Mouse (Mus musculus) hindbrain, embryonic 12.5 days (tissue): Measurements from ENCODE around the gene D7Ertd443e. TPM values are rescaled to one million over a fixed set of nuclear protein-coding genes. Genes with fewer than 3 reads are reported as not detected.

Experiments used
- ATAC-seq: fragments of 200-750 bp; cut with Nextera tagmentation; 2 replicates; pipeline ENCODE4 v1.8.0; 2017; ENCODE audit warnings: moderate TSS enrichment; ENCODE audit not compliant: low FRiP score
- H3K27ac ChIP-seq: fragments of 300-500 bp; sonication (generic); 2 replicates; pipeline ENCODE4 v1.5.1; 2016; ENCODE audit warnings: mild to moderate bottlenecking
- H3K27me3 ChIP-seq: fragments of 300-500 bp; sonication (generic); 2 replicates; pipeline ENCODE4 v1.6.1; 2016; ENCODE audit warnings: mild to moderate bottlenecking
- H3K36me3 ChIP-seq: fragments of 300-500 bp; sonication (generic); 2 replicates; pipeline ENCODE4 v1.6.1; 2016; ENCODE audit warnings: mild to moderate bottlenecking
- H3K4me1 ChIP-seq: fragments of 300-500 bp; sonication (generic); 2 replicates; pipeline ENCODE4 v1.6.1; 2016
- H3K4me2 ChIP-seq: fragments of 300-500 bp; sonication (generic); replicated peaks from 2 replicates; pipeline ENCODE4 v1.6.1; 2016; ENCODE audit warnings: mild to moderate bottlenecking
- H3K4me3 ChIP-seq: fragments of 300-500 bp; sonication (generic); 2 replicates; pipeline ENCODE4 v1.5.1; 2016; ENCODE audit warnings: mild to moderate bottlenecking
- H3K9ac ChIP-seq: fragments of 300-500 bp; sonication (generic); 2 replicates; pipeline ENCODE4 v1.6.1; 2016; ENCODE audit warnings: mild to moderate bottlenecking, moderate library complexity
- H3K9me3 ChIP-seq: fragments of 300-500 bp; sonication (generic); replicated peaks from 2 replicates; pipeline ENCODE4 v1.6.1; 2016; ENCODE audit warnings: mild to moderate bottlenecking
- WGBS: fragments of 180-500 bp; shearing (Covaris S2); methylation state at CpG from one replicate; pipeline ENCODE4 v1.1.7; 2016; 5-methylcytosine and 5-hydroxymethylcytosine counted together
- polyA plus RNA-seq: library from polyadenylated mRNA; unstranded; fragments of >200 nt; fragmentation: Nextera tagmentation; extraction: Ambion mirVana; gene quantifications from 2 replicates; pipeline ENCODE4 v1.2.1, GENCODE M21; 2016

Gene D7Ertd443e
- polyA plus RNA-seq, 1 experiment from 2014 or later: 0.35 TPM

DNA sequence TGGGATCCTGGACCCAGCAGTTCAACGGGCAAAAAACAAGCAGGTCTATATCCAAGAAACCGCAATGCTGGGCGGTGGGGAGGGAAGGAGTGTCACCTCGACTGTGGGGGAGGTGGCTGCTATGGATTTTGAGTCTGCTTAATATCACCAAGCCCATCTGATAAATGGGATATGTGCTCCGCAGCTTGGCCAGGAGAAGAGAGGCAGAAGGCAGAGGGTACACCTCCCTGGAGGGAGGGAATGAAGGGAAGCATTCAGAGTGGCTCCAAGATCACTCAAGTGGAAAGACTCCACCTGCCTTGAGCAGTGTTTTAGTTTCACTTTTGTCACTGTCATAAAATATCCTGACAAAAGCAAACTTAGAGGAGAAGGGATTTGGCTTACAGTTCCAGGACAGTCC lies 112.5 kb downstream of the D7Ertd443e start:
- Histone ChIP-seq H3K9me3 (no peaks in the 10 kb centered on the region), H3K27ac (no peak overlapping the region), H3K4me2 (no peak overlapping the region), H3K36me3 (no peaks in the 10 kb centered on the region), H3K4me1 (no peaks in the 10 kb centered on the region), H3K9ac (no peak overlapping the region), H3K27me3 (no peaks in the 10 kb centered on the region), H3K4me3 (no peak overlapping the region)
- no peak for ATAC-seq
- 90% methylated on average over 5 of the region's 5 CpGs for WGBS

DNA sequence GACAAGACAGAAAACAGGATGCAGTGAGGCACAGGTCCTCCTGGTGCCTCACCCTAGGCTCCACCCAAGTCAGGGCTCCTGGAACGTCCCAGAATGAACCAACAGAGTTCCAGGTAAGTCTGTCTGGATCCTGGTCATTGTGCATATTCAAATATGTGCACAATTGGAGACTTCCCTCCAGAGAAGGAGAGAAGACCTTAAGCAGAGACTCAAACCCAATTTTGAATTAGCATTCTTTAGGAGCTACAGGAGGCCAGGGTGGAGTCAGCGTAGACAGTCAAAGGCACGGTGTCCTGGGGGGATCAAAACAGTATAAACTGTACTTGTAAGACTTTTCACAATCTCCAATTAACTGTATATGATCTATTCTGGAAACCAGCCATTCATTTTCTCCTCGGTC lies 113.0 kb downstream of the D7Ertd443e start:
- no peak for ATAC-seq
- H3K9ac ChIP-seq: no peak overlapping the region
- 73% methylated on average over 4 of the region's 4 CpGs for WGBS
- H3K4me1 ChIP-seq: no peaks in the 10 kb centered on the region
- no peak overlapping the region for H3K4me3 ChIP-seq
- H3K36me3 ChIP-seq: no peaks in the 10 kb centered on the region
- H3K4me2 ChIP-seq: no peak overlapping the region
- H3K27ac ChIP-seq: no peak overlapping the region
- no peaks in the 10 kb centered on the region for H3K27me3 ChIP-seq
- no peaks in the 10 kb centered on the region for H3K9me3 ChIP-seq

DNA sequence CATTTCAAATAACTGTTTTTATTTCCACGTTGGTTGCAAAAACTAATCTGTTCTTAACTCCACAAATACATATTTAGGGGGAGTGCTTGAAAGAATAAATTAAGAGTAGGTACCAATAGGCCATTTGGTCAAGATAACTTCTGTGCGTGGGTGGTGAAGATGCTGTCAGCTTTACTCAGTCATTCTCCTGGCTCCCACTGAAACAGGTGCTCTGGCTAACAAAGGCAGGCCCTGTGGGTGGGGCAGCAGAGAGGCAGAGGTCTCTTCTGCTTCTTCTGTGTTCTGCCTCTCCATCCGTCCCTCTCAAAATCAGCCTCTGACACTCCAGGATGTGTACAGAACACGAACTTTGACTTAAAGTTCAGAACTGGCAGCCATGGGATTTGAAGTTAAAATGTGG lies 119.7 kb downstream of the D7Ertd443e start:
- H3K9ac ChIP-seq: no peak overlapping the region
- H3K4me1 ChIP-seq: no peaks in the 10 kb centered on the region
- no peaks in the 10 kb centered on the region for H3K36me3 ChIP-seq
- no peak overlapping the region for H3K4me2 ChIP-seq
- no peak overlapping the region for H3K27ac ChIP-seq
- WGBS: 78% methylated on average over 4 of the region's 4 CpGs
- H3K27me3 ChIP-seq: no peaks in the 10 kb centered on the region
- H3K4me3 ChIP-seq: no peak overlapping the region
- ATAC-seq: no peak
- no peaks in the 10 kb centered on the region for H3K9me3 ChIP-seq

DNA sequence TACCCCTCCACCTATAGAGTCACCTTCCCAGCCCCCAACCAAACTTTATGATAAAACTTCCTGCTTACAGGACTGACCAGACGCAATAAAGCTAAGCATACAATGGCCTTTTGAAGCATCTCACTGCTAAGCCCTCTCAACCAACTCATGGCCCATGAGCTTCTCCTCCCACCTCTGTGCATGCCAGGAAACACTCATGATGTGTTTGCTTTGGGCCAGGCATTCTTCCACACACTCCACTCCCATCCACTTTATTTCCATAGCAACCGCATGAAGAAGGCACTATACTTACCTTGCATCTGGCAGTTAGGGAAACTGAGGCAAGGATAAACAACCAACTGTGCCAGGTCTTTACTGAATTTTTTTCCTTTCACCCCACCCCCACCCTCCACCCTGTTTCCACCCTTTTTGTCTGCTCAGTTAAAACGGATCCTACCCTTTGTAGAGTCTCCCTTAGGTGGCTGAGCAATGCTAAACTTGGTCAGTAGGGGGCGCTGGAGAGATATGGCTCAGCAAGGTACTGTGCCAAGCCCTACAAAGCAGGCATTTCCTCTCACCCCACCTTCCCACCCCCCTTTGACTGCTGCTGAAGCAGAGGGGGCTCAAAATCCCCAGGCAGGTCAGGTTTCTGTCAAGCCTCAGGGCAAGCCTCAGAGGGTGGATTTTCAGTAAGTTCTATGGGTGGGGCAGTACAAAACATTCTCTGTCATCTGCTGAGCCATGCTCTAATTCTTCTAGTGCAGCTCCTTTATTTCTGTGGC lies 122.1 kb downstream of the D7Ertd443e start:
- no peak for ATAC-seq
- Histone ChIP-seq H3K9ac (no peak overlapping the region), H3K36me3 (no peaks in the 10 kb centered on the region), H3K27me3 (no peaks in the 10 kb centered on the region), H3K4me3 (no peak overlapping the region), H3K27ac (no peak overlapping the region), H3K9me3 (no peaks in the 10 kb centered on the region), H3K4me1 (no peaks in the 10 kb centered on the region), H3K4me2 (no peak overlapping the region)
- 44% methylated on average over 4 of the region's 4 CpGs for WGBS

DNA sequence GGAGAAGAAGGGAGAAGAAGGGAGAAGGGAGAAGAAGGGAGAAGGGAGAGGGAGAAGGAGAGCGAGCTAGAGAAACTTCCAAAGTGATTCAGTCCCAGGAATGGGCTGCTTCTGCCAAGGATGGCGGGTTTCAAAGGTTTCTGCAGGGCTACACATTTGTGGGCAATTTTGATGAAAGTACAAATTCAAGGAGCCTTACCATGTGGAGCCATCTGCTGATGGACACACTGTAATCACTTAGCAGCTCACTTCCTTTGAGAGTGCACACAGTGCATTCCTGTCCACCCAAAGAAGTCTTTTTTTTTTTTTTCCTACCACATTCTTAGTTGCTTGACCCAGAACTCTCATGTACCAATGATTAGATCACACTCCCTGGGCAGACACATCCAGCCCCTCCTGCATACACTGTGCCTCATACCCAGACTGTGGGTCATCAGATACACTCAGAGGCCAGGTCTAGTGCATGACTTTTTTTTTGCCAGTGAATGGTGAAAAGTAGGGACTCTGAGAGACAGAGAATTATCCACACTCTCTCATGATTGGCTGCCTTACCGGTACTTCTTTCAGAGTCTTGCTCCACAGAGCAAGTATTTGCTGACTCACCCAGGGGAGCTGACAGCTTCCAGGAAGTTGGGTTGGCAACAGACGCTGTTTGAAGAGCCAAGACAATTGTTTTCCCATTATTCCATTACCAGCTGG lies 124.3 kb downstream of the D7Ertd443e start:
- H3K4me1 ChIP-seq: no peaks in the 10 kb centered on the region
- no peak overlapping the region for H3K9ac ChIP-seq
- no peak for ATAC-seq
- no peaks in the 10 kb centered on the region for H3K9me3 ChIP-seq
- H3K36me3 ChIP-seq: no peaks in the 10 kb centered on the region
- no peak overlapping the region for H3K27ac ChIP-seq
- no peaks in the 10 kb centered on the region for H3K27me3 ChIP-seq
- H3K4me2 ChIP-seq: no peak overlapping the region
- WGBS: 59% methylated on average over 4 of the region's 4 CpGs
- H3K4me3 ChIP-seq: no peak overlapping the region

DNA sequence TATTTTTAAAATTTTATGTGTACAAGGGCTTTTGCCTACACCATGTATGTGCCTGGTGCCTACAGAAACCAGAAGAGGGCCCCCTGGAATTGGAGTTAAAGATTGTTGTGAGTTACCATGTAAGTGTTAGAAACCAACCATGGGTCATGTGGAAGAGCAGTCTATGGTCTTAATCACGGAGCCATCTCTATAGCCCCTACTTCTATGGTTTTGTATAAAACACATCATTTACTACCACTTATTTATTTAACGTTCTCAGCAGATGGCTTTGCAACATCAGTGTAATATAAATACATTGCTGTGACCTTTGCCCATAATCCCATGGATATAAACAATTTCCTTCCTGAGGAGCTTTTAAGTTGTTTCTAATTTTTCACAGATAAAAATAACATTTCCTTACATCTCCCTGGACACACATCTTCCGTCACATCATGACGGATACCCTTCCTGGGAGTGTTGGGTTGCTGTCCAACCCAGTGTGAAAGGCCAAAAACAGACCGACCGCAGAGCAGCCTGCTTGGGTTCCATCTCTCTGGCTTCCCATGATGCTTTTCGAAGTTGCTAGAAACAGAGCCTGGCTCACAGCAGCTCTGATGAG lies 135.1 kb downstream of the D7Ertd443e start:
- Histone ChIP-seq H3K4me1 (peaks cover 4% of the 10 kb centered on the region; the same call in 1 of the 2 replicates), H3K9ac (no peak overlapping the region), H3K27me3 (no peaks in the 10 kb centered on the region), H3K9me3 (no peaks in the 10 kb centered on the region), H3K4me2 (no peak overlapping the region), H3K27ac (no peak overlapping the region), H3K4me3 (no peak overlapping the region), H3K36me3 (no peaks in the 10 kb centered on the region)
- ATAC-seq: no peak
- 82% methylated on average over 7 of the region's 7 CpGs for WGBS

DNA sequence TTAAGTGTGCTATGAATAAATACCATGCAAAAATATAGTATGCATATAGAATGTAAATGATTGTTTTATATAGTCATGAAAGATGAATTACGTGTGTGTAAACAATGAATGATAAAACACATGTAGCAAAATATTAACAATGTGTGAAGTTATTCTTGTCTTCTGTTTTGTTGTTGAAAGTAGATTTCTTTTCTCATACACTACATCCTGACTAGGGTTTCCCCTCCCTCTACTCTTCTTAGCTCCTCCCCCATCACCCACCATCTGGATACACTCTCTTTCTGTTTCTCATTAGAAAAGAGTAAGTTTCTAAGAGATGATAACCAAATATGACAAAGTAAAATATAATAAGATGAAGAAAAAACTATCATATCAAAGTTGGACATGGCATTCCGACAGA lies 137.4 kb downstream of the D7Ertd443e start:
- Histone ChIP-seq H3K4me1 (peaks cover 4% of the 10 kb centered on the region; the same call in 1 of the 2 replicates), H3K36me3 (no peaks in the 10 kb centered on the region), H3K9ac (no peak overlapping the region), H3K4me3 (no peak overlapping the region), H3K9me3 (no peaks in the 10 kb centered on the region), H3K4me2 (no peak overlapping the region), H3K27me3 (no peaks in the 10 kb centered on the region), H3K27ac (no peak overlapping the region)
- WGBS: 85% methylated on average over 2 of the region's 2 CpGs
- ATAC-seq: no peak

DNA sequence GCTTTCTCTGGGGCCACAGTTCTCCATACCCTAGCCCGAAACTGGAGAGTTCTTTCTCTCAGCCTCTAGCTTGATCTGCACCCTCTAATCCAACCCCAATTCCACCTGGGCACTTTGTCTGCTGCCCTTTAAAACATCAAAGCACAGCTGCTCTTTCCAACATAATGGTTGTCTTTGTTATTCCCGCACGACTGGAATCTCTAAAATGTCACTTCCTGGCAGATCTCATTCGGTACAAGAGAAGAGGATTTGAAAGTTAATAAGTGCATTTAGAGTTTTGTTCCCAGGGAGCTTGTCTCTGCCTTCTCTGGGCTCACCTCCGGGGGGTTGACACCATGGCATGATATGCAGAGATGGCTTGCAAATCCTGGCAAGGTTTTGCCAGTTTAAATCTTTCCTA lies 138.8 kb downstream of the D7Ertd443e start:
- H3K4me3 ChIP-seq: no peak overlapping the region
- WGBS: 32% methylated on average over 5 of the region's 5 CpGs
- H3K9ac ChIP-seq: no peak overlapping the region
- H3K9me3 ChIP-seq: no peaks in the 10 kb centered on the region
- no peaks in the 10 kb centered on the region for H3K36me3 ChIP-seq
- H3K27me3 ChIP-seq: no peaks in the 10 kb centered on the region
- peaks cover 4% of the 10 kb centered on the region; the same call in 1 of the 2 replicates for H3K4me1 ChIP-seq
- H3K4me2 ChIP-seq: no peak overlapping the region
- no peak overlapping the region for H3K27ac ChIP-seq
- no peak for ATAC-seq

DNA sequence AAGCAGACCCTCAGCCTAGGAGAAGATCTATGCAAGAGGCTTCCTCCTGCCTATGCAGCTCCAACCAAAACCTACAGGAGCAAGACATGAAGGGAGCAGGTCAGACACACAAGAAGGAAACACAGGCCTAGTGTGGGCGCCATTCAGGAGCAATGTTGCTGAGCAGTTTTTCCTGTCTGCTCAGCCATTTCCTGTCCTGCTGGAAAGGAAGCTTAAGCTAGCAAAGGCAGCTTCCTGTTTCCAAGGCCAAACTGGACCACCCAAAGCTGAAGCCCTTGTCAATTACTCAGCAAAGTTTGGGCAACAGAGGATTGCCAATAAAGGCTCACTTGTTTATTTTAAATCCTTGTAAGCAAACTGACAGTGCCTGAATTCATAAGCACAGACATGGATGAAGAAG lies 142.7 kb downstream of the D7Ertd443e start:
- H3K4me1 ChIP-seq: peaks cover 4% of the 10 kb centered on the region; the same call in 1 of the 2 replicates
- no peak overlapping the region for H3K9ac ChIP-seq
- H3K4me3 ChIP-seq: no peak overlapping the region
- no peaks in the 10 kb centered on the region for H3K36me3 ChIP-seq
- no peak for ATAC-seq
- WGBS: 84% methylated on average over 1 of the region's 1 CpGs
- H3K27me3 ChIP-seq: no peaks in the 10 kb centered on the region
- no peak overlapping the region for H3K27ac ChIP-seq
- H3K4me2 ChIP-seq: no peak overlapping the region
- no peaks in the 10 kb centered on the region for H3K9me3 ChIP-seq

DNA sequence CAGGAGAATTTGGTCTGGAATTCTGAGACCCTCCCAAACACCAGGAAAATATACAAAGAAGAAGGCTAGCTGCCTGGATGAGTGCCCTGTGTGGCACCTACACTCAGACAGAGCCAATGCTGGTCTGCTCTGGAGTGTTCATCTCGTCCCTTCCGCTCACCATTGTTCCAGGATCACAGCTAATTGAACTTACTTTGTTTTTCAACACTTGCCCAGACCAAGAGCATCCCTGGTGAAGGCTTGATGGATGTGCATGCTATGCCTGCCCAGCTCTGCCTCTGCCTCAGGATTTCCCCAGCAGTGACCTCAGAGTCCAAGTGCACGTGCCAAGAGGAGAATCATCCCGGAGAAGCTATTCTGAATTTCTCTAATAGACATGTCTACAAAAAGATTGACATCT lies 144.2 kb downstream of the D7Ertd443e start:
- Histone ChIP-seq H3K4me2 (no peak overlapping the region), H3K36me3 (no peaks in the 10 kb centered on the region), H3K4me1 (peaks cover under 1% of the 10 kb centered on the region; the same call in 1 of the 2 replicates), H3K4me3 (no peak overlapping the region), H3K27me3 (no peaks in the 10 kb centered on the region), H3K9me3 (no peaks in the 10 kb centered on the region), H3K27ac (no peak overlapping the region), H3K9ac (no peak overlapping the region)
- ATAC-seq: no peak
- 75% methylated on average over 4 of the region's 4 CpGs for WGBS

DNA sequence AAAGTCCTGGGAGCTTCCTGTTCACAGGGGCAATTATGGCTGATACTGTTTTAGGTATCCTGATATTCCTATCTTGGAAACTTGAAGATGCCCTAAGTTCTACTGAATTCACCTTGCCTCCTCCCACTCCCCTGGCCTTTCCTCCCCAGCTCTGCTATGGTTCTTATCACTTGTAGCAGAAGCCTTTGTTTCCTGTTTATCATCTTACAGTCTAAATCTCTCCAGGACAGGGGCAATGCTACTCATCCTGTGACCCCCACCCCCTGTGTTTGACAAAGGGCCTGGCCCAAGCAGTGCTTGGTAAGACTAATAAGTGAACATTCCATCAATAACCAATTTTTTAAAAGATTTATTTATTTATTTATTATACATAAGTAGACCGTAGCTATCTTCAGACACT lies 144.9 kb downstream of the D7Ertd443e start:
- Histone ChIP-seq H3K36me3 (no peaks in the 10 kb centered on the region), H3K4me1 (no peaks in the 10 kb centered on the region), H3K9me3 (no peaks in the 10 kb centered on the region), H3K4me2 (no peak overlapping the region), H3K27ac (no peak overlapping the region), H3K9ac (no peak overlapping the region), H3K4me3 (no peak overlapping the region), H3K27me3 (no peaks in the 10 kb centered on the region)
- WGBS: 91% methylated on average over 1 of the region's 1 CpGs
- ATAC-seq: no peak

DNA sequence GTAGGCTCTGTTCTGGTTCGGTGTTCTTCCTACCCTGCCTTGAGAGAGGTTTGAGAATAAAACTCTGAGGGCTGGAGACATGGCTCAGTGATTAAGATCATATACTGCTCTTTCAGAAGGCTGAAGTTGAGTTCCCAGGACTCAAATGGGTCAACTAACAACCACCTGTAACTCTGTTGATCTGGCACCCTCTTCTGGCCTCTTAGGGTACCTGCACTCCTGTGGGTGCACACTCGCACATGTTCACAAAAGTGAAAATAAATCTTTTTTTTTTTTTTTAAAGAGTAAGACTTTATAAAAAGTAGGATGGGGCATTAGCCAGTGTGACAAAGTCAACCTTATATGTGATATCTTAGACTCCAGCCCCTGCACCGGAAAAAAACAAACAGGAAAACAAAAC lies 146.6 kb downstream of the D7Ertd443e start:
- no peaks in the 10 kb centered on the region for H3K4me1 ChIP-seq
- no peak overlapping the region for H3K27ac ChIP-seq
- 98% methylated on average over 3 of the region's 3 CpGs for WGBS
- ATAC-seq: no peak
- H3K9ac ChIP-seq: no peak overlapping the region
- no peak overlapping the region for H3K4me2 ChIP-seq
- H3K36me3 ChIP-seq: no peaks in the 10 kb centered on the region
- no peaks in the 10 kb centered on the region for H3K27me3 ChIP-seq
- no peak overlapping the region for H3K4me3 ChIP-seq
- no peaks in the 10 kb centered on the region for H3K9me3 ChIP-seq
